Mouse (Mus musculus) cerebellum, postnatal 25 days (tissue): ENCODE measurements around the gene Mob1a.

Experiments used
- DNase-seq, 2 experiments: peaks; one replicate each; pipeline ENCODE4 v3.0.0; 2021; ENCODE audit warnings: mixed read lengths in 2 of 2

Mob1a gene

DNA sequence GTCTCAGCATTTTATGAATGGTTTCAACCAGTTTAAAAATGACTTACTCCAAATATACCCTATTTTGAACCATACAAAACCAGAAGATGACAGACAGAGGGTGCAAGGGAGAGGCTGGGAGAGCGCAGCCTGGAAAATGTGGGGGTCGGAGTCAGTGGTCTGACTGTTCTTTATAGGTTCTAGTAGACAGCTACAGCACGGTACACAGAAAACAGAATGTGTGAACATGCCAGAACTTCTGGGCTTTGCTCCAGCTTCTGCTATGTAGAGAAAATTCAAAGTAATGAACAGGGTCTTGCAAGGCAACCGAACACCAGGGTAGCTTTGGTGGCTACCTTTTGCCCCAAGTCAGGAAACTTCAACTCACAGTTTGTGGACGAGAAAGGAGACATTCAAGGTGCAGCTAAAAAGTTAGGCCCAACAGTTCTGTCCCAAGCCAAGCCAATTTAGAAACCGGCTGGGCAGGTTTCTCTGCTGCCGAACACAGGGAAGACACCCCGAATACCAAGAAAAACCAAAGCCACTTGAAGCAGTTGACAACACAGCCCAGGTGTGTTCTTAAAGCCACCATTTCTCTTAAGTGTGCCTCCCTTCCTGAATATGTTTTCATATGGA, 66.5 kb downstream of the Mob1a start:
- DNase-seq, result peak; percentile 57 to 62
